Mouse (Mus musculus) midbrain, embryonic 13.5 days (tissue): ENCODE data around the gene 4932438H23Rik. TPM values are rescaled to one million over a fixed set of nuclear protein-coding genes. Genes with fewer than 3 reads are reported as not detected.

Experiments
- ATAC-seq: fragments of 200-750 bp; cut with Nextera tagmentation; 2 replicates; pipeline ENCODE4 v1.8.0; 2017; ENCODE audit warnings: mild to moderate bottlenecking, moderate TSS enrichment, moderate library complexity
- H3K27ac ChIP-seq: fragments of 300-500 bp; sonication (generic); 2 replicates; pipeline ENCODE4 v1.5.1; 2015; ENCODE audit warnings: inconsistent platforms, mild to moderate bottlenecking, moderate library complexity
- H3K27me3 ChIP-seq: fragments of 300-500 bp; sonication (generic); 2 replicates; pipeline ENCODE4 v1.6.1; 2015; ENCODE audit warnings: mild to moderate bottlenecking, inconsistent platforms
- H3K36me3 ChIP-seq: fragments of 300-500 bp; sonication (generic); 2 replicates; pipeline ENCODE4 v1.6.1; 2015; ENCODE audit warnings: mild to moderate bottlenecking, inconsistent platforms
- H3K4me1 ChIP-seq: fragments of 300-500 bp; sonication (generic); replicated peaks from 2 replicates; pipeline ENCODE4 v1.6.1; 2015; ENCODE audit warnings: inconsistent platforms
- H3K4me2 ChIP-seq: fragments of 300-500 bp; sonication (generic); replicated peaks from 2 replicates; pipeline ENCODE4 v1.6.1; 2015; ENCODE audit warnings: moderate library complexity, mild to moderate bottlenecking, inconsistent platforms
- H3K4me3 ChIP-seq: fragments of 300-500 bp; sonication (generic); replicated peaks from 2 replicates; pipeline ENCODE4 v1.5.1; 2015; ENCODE audit warnings: mild to moderate bottlenecking, inconsistent platforms
- H3K9ac ChIP-seq: fragments of 300-500 bp; sonication (generic); replicated peaks from 2 replicates; pipeline ENCODE4 v1.6.1; 2015; ENCODE audit warnings: mild to moderate bottlenecking, inconsistent platforms
- H3K9me3 ChIP-seq: fragments of 300-500 bp; sonication (generic); 2 replicates; pipeline ENCODE4 v1.6.1; 2016; ENCODE audit warnings: mild to moderate bottlenecking, inconsistent platforms
- whole genome bisulfite sequencing: fragments of 180-500 bp; shearing (Covaris S2); methylation state at CpG from one replicate; pipeline ENCODE4 v1.1.7; 2015; 5-methylcytosine and 5-hydroxymethylcytosine counted together
- polyA plus RNA-seq: library from polyadenylated mRNA; unstranded; fragments of >200 nt; fragmentation: Nextera tagmentation; extraction: Ambion mirVana; gene quantifications from 2 replicates; pipeline ENCODE4 v1.2.1, GENCODE M21; 2015

Gene 4932438H23Rik
- 0.42 and 1.6 TPM in 2 replicates for polyA plus RNA-seq

DNA sequence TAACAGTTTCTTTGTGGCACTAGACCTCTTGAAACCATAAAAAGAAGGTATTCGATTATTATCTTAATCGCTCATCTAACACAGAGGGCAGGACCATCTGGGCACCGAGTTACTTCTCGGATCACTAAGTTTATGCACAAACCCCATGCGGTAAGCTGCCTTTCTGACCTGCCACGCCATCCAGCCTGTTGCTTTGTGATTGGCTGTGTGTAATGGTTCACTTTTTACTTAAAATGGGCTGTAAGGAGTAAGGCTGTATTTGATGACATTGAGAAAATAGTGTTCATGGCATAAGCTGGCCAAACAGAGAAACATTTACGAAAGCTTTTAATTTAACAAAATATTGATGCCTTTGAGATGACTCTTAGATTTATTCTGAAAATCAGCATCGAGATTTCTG lies at the start of gene 4932438H23Rik:
Gene 4932438H23Rik, minus strand, starts transcription at position 101 of the 400 bp plus-strand sequence.
- WGBS = 86% methylated on average over 8 of the region's 8 CpGs
- no peak for ATAC-seq
- Histone ChIP-seq H3K9me3 (no peaks in the 10 kb centered on the region), H3K36me3 (no peaks in the 10 kb centered on the region), H3K9ac (no peak within 1 kb of the TSS), H3K4me2 (no peak within 1 kb of the TSS), H3K27me3 (peaks cover 45% of the 10 kb centered on the region), H3K4me1 (peaks cover 16% of the 10 kb centered on the region), H3K4me3 (no peak within 1 kb of the TSS), H3K27ac (no peak within 1 kb of the TSS)

- peak; percentile 55; the same call in 1 of the 2 replicates for ATAC-seq
- peaks cover 26% of the 10 kb centered on the region for H3K4me1 ChIP-seq
- peaks cover 73% of the 10 kb centered on the region for H3K27me3 ChIP-seq
- no peak overlapping the region for H3K9ac ChIP-seq
- WGBS = 15% methylated on average over 20 of the region's 20 CpGs
- H3K4me2 ChIP-seq = 0 out of 2 replicates have a peak overlapping the region, but pooled peaks have one; percentile 11
- H3K9me3 ChIP-seq = peaks cover 10% of the 10 kb centered on the region; the same call in 1 of the 2 replicates
- no peaks in the 10 kb centered on the region for H3K36me3 ChIP-seq
- H3K27ac ChIP-seq = no peak overlapping the region
- H3K4me3 ChIP-seq = no peak overlapping the region
Observed at GRCm38 (mm10) chr16:91140991-91141630, 46.2 kb upstream of the 4932438H23Rik start.

- Histone ChIP-seq H3K36me3 (no peaks in the 10 kb centered on the region), H3K4me2 (peak overlapping the region; percentile 41), H3K9ac (no peak overlapping the region), H3K27ac (peak overlapping the region; percentile 69), H3K9me3 (peaks cover 10% of the 10 kb centered on the region; the same call in 1 of the 2 replicates), H3K4me3 (peak overlapping the region; percentile 3; the same call in 1 of the 2 replicates), H3K4me1 (peaks cover 26% of the 10 kb centered on the region), H3K27me3 (peaks cover 79% of the 10 kb centered on the region)
- ATAC-seq = peak; percentile 96
- WGBS = 3% methylated on average over 10 of the region's 10 CpGs
Observed at GRCm38 (mm10) chr16:91140457-91140856, 45.5 kb upstream of the 4932438H23Rik start.

DNA sequence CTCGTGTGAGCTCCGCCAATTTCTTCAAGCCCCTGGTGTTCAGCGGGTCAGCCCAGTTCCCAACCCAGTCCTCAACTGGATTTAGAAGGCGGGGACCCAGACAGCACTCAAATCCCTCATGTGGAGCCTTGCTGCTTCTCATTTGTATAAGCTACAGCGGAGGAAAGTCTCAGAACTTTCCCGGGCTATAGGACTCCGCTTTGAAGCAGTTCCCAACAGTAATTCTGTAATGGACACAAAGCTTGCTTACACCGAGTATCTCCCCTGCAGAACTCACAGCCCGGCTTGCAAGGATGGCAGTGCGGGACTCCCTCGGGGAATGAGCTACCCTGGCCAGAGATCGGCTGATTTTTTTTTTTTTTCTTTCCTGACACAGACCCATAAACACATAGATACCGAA lies 45.1 kb upstream of the 4932438H23Rik start:
- H3K27ac ChIP-seq = peak overlapping the region; percentile 69
- peak overlapping the region; percentile 41 for H3K4me2 ChIP-seq
- H3K9me3 ChIP-seq = peaks cover 9% of the 10 kb centered on the region; the same call in 1 of the 2 replicates
- H3K9ac ChIP-seq = 0 out of 2 replicates have a peak overlapping the region, but pooled peaks have one; percentile 32
- H3K36me3 ChIP-seq = no peaks in the 10 kb centered on the region
- H3K4me1 ChIP-seq = peaks cover 26% of the 10 kb centered on the region
- H3K27me3 ChIP-seq = peaks cover 83% of the 10 kb centered on the region
- peak; percentile 73 for ATAC-seq
- peak overlapping the region; percentile 3; the same call in 1 of the 2 replicates for H3K4me3 ChIP-seq
- WGBS = under 1% methylated on average over 13 of the region's 13 CpGs

- Histone ChIP-seq H3K4me3 (no peak overlapping the region), H3K27me3 (peaks cover 87% of the 10 kb centered on the region), H3K9ac (peak overlapping the region; percentile 32; the same call in 1 of the 2 replicates), H3K36me3 (no peaks in the 10 kb centered on the region), H3K9me3 (peaks cover 6% of the 10 kb centered on the region; the same call in 1 of the 2 replicates), H3K27ac (peak overlapping the region; percentile 69), H3K4me1 (peaks cover 26% of the 10 kb centered on the region), H3K4me2 (peak overlapping the region; percentile 41)
- 13% methylated on average over 10 of the region's 10 CpGs for WGBS
- ATAC-seq = peak; percentile 49
Observed at GRCm38 (mm10) chr16:91139481-91139880, 44.6 kb upstream of the 4932438H23Rik start.

GRCm38 (mm10) chr16:91138736-91139135 lies 43.8 kb upstream of the 4932438H23Rik start:
- ATAC-seq = no peak
- no peaks in the 10 kb centered on the region for H3K36me3 ChIP-seq
- no peaks in the 10 kb centered on the region; the same call in 1 of the 2 replicates for H3K9me3 ChIP-seq
- H3K27ac ChIP-seq = no peak overlapping the region
- no peak overlapping the region for H3K4me3 ChIP-seq
- peaks cover 26% of the 10 kb centered on the region for H3K4me1 ChIP-seq
- H3K4me2 ChIP-seq = no peak overlapping the region
- peaks cover 83% of the 10 kb centered on the region for H3K27me3 ChIP-seq
- no peak overlapping the region for H3K9ac ChIP-seq
- 92% methylated on average over 3 of the region's 3 CpGs for WGBS

DNA sequence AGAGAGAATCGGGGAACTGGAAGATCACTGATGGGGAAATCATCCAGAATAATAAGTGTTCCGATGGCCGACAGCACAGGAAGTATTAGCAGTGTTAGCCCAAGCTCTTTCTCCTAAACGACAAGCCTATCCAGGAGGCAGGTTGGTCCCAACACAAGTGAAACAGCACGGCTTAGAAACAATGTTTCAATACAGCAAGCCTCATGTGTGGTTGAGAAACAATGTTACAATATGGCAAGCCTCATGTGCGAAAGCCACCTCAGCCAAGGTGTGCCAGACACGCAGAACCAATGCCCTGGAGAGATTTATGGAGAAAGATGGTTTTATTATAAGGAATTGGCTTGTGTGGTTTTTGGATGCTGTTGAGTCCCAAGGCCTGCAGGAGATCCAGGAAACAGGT lies 43.2 kb upstream of the 4932438H23Rik start:
- Histone ChIP-seq H3K4me3 (no peak overlapping the region), H3K27me3 (peaks cover 85% of the 10 kb centered on the region), H3K4me2 (no peak overlapping the region), H3K9me3 (no peaks in the 10 kb centered on the region), H3K27ac (no peak overlapping the region), H3K4me1 (peaks cover 26% of the 10 kb centered on the region), H3K36me3 (no peaks in the 10 kb centered on the region), H3K9ac (no peak overlapping the region)
- WGBS = 95% methylated on average over 7 of the region's 7 CpGs
- no peak for ATAC-seq

DNA sequence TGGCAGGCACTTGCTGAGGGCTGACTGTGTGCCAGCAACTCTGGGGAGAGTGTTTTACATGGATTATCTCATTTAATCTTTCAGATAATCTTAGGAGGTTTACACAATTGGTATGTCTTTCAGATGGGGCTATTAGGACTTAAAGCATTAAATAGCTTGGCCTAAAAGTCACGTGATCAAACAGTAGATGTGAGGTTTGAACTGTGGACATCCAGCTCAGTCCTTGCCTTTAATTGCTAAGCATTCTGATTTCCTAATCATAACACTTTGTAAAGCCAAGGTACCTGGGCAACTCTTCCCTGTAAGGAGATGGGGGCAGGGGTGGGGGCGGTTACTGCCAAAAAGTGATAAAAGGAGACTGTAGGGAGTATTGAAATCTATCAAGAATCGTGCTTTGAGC lies 41.7 kb upstream of the 4932438H23Rik start:
- H3K9ac ChIP-seq = no peak overlapping the region
- peaks cover 78% of the 10 kb centered on the region for H3K27me3 ChIP-seq
- no peak overlapping the region for H3K27ac ChIP-seq
- H3K4me1 ChIP-seq = peaks cover 26% of the 10 kb centered on the region
- H3K36me3 ChIP-seq = no peaks in the 10 kb centered on the region
- no peak overlapping the region for H3K4me2 ChIP-seq
- no peak overlapping the region for H3K4me3 ChIP-seq
- ATAC-seq = no peak
- H3K9me3 ChIP-seq = no peaks in the 10 kb centered on the region
- WGBS = 87% methylated on average over 3 of the region's 3 CpGs

DNA sequence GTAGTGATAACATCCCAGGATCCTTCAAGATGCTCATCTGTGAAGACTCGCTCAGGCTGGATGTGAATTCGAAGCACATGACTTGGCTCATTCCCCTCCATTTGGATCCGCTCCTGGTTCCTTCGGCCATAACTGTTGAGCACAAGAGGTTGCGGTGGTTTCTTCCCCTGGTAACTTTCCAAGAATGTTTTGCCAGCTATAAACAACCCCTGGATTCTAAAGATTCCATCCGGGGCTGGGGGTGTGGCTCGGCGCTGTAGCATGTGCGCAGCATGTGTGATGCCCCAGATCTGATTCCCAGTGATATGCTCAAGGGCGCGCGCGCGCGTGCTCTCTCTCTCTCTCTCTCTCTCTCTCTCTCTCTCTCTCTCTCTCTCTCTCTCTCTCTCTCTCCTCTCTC lies 35.0 kb upstream of the 4932438H23Rik start:
- no peak overlapping the region for H3K4me3 ChIP-seq
- peaks cover 39% of the 10 kb centered on the region for H3K27me3 ChIP-seq
- no peak overlapping the region for H3K9ac ChIP-seq
- no peaks in the 10 kb centered on the region for H3K9me3 ChIP-seq
- no peaks in the 10 kb centered on the region for H3K36me3 ChIP-seq
- peaks cover 11% of the 10 kb centered on the region for H3K4me1 ChIP-seq
- WGBS = 95% methylated on average over 15 of the region's 15 CpGs
- no peak overlapping the region for H3K4me2 ChIP-seq
- no peak for ATAC-seq
- H3K27ac ChIP-seq = no peak overlapping the region

- ATAC-seq = no peak
- H3K36me3 ChIP-seq = no peaks in the 10 kb centered on the region
- H3K27ac ChIP-seq = no peak overlapping the region
- H3K27me3 ChIP-seq = peaks cover 30% of the 10 kb centered on the region; the same call in 1 of the 2 replicates
- WGBS = 92% methylated on average over 4 of the region's 4 CpGs
- H3K9me3 ChIP-seq = no peaks in the 10 kb centered on the region
- H3K9ac ChIP-seq = no peak overlapping the region
- no peak overlapping the region for H3K4me2 ChIP-seq
- peaks cover 13% of the 10 kb centered on the region for H3K4me1 ChIP-seq
- H3K4me3 ChIP-seq = no peak overlapping the region
Observed at GRCm38 (mm10) chr16:91128431-91128830, 33.5 kb upstream of the 4932438H23Rik start.

- no peaks in the 10 kb centered on the region for H3K9me3 ChIP-seq
- WGBS = 85% methylated on average over 8 of the region's 8 CpGs
- no peak overlapping the region for H3K27ac ChIP-seq
- no peaks in the 10 kb centered on the region for H3K36me3 ChIP-seq
- H3K9ac ChIP-seq = no peak overlapping the region
- ATAC-seq = no peak
- no peak overlapping the region for H3K4me2 ChIP-seq
- H3K27me3 ChIP-seq = peaks cover 24% of the 10 kb centered on the region; the same call in 1 of the 2 replicates
- H3K4me1 ChIP-seq = peaks cover 13% of the 10 kb centered on the region
- H3K4me3 ChIP-seq = no peak overlapping the region
Observed at GRCm38 (mm10) chr16:91126734-91127524, 32.0 kb upstream of the 4932438H23Rik start.

GRCm38 (mm10) chr16:91124256-91124655 lies 29.3 kb upstream of the 4932438H23Rik start:
- H3K36me3 ChIP-seq = no peaks in the 10 kb centered on the region
- WGBS = 77% methylated on average over 3 of the region's 3 CpGs
- H3K4me3 ChIP-seq = no peak overlapping the region
- peaks cover 13% of the 10 kb centered on the region for H3K4me1 ChIP-seq
- H3K27me3 ChIP-seq = peaks cover 31% of the 10 kb centered on the region; the same call in 1 of the 2 replicates
- no peaks in the 10 kb centered on the region for H3K9me3 ChIP-seq
- H3K4me2 ChIP-seq = no peak overlapping the region
- no peak for ATAC-seq
- H3K27ac ChIP-seq = no peak overlapping the region
- no peak overlapping the region for H3K9ac ChIP-seq
